Mouse (Mus musculus) induced T-regulatory cell, adult 2 months (primary cell): ENCODE measurements around the gene Zp3.

Experiments
- DNase-seq: peaks from one replicate; pipeline ENCODE4 v3.0.0-alpha.2; 2012; ENCODE audit warnings: low read depth

Zp3 gene

GRCm38 (mm10) chr5:136004537-136004936 lies 24.6 kb downstream of the Zp3 start:
- DNase-seq: no peak

DNA sequence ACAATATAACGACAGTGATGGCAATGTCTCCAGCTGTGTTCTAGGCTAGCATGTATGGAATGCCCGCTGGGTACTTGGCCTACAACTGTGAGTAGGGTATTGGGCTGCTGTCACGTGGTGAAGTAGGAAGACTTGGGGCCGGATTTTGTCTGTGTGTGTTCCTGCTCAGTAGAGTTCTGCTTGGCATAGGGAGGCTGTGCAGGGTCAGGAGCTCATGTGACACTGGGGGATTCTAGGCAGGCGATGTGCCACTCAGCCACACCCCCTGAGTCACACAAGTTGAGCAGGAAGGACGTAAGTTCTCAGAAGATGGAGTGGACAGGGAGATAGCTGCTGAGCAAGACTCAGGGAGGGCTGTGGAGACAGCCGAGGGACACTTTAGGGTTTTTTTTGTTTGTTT lies 27.8 kb downstream of the Zp3 start:
- no peak for DNase-seq

DNA sequence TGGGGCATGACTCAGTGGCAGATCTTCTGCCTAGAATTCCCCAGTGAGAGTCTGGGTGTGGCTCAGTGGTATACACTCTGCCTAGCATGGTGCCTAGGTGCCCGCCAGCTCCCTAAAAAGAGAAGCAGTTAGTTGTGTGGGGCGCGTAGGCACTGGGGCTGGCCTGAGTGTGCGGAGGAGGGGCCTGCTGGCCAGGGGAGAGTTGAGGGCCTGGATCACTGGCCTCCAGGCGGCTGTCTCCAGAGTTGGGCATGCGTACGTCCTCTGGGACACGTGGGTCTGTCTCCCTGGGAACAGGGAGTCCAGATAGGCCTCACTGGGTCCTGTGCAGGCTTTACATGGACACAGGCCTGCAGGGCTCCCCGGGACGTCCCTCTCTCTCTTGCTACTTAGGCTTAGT lies 35.0 kb downstream of the Zp3 start:
- DNase-seq: no peak

DNA sequence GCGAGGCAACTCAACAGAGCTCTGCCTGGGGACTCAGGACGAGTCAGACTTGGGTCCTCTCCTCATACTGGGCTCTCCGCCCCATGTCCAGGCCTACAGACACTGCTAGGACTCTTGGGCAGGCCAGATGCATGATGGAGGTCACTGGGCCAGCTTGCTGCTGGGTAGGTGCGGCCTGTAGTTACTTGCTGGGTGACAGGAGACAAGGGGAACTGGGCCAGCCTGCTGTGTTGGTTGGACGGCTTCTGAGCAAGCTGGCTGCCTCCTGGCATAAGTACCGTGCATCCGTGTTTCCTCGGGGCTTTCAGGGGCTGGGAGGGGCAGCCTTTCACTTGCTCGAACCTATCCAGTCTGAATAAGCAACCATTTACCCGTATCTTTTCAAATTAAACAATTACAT lies 35.7 kb downstream of the Zp3 start:
- DNase-seq: no peak

GRCm38 (mm10) chr5:136016014-136016876 lies 36.3 kb downstream of the Zp3 start:
- no peak for DNase-seq

DNA sequence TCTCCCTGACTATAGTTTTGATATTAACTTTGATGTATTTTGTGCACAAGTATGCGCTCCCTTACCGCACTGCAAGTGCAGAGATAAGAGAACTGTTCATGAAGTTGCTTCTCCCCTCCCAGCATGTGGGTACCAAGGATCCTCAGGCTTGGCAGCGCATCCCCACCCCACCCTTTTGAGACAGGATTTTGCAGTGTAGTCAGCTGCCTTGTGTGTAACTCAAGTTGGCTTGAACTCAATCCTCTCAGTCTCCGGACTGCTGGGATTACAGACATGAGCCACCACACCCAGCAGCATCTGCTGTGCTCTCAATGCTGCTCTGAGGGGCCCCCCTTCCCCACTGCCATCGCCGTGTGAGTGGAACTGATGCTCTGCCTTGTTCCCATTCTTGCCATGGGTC lies 37.4 kb downstream of the Zp3 start:
- no peak for DNase-seq

DNA sequence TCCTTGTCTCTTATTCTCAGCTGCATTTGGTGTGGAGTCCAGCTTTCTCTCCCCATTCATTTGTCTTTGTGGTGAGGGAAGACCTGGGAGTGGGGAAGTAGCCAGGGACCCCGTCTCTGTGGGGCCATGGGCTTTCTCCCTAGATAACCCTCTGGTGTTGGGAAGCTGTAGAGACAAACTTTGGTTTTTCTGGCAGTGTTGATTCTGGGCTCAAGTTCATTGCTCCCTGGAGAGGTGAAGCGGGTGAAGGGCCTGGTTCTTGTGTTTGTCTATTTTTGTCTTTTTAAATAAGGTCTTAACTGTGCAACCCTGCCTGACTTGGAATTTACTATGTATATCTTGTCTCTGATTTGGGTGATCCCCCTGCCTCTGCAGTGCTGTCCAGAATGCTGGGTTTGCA lies 38.8 kb downstream of the Zp3 start:
- DNase-seq: no peak

GRCm38 (mm10) chr5:136019907-136020306 lies 40.0 kb downstream of the Zp3 start:
- DNase-seq: no peak

DNA sequence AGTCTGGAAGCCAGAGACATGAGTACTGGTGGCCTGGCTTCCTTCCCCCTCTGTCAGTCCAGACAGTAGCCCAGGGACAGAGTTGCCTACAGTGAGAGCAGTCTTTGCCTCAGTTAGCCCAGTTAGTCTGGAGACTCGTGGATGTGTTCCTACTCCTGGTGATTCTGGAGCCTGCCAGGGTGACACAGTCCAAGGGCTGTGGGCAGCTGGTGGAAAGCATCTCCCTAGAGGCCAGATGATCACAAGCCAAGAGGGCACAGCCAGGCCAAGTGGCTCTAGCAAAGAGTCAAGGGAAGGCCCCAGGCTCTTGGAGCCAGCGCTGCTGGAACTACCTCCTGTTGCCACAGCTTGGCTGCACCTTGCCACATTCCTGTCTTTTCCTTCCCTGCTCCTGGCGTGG lies 45.8 kb downstream of the Zp3 start:
- DNase-seq: no peak

DNA sequence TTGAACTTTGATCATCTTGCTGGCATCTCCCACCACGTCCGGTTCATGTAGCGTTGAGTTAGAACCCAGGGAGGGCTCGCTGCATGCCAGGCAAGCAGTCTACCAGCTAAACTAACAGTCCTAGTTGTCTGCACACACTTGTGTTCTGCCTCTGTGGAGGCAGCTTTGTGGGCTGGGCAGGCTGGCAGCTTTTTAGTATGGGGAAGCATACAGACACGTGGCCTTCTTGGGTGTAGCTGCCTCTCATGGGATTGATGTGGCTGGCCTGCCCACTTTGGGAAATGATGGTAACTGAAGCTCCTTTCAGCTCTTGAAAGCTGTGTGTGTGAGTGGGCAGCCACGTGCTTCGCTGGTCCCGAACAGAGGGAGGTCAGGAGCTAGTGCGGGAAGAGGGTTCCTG lies 47.0 kb downstream of the Zp3 start:
- no peak for DNase-seq

GRCm38 (mm10) chr5:136027612-136028311 lies 47.9 kb downstream of the Zp3 start:
- no peak for DNase-seq

DNA sequence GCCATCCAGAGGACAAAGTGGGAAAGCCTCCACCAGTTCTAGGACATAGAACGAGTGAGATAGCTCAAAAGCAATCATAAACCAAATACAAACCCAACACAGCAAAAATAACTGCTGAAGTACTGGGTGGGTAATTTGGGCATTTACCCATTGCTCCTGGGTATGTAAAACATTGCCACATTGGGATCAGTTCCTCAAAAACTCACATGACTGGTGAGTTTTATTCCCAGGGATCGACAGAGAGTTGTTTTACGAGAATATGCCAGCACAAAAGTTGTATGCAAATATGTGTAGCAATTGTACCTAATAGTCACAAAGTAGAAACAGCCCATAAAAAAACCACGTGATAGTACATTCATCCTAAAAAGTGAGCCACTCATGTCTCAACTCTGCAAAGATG lies 55.0 kb downstream of the Zp3 start:
- DNase-seq: no peak

GRCm38 (mm10) chr5:136035285-136035684 lies 55.4 kb downstream of the Zp3 start:
- no peak for DNase-seq

DNA sequence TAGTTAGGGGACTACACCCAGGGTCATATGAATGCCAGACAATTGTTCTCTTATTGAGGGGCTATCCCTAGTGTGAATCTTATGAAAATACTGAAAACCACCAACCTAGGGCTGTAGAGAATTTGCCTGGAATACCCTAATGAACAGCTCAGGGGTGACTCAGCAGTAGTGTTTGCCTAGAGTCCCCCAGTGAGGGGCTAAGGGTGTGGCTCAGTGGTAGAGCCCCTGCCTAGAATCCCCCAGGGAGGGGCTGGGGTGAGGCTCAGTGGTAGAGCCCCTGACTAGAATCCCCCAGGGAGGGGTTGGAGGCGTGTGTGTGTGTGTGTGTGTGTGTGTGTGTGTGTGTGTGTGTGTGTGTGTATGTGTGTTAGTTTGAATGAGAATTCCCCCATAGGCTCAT lies 56.8 kb downstream of the Zp3 start:
- no peak for DNase-seq
